Comparison of ENCODE assay signal across 11 mouse cellular contexts in genomic region chr2:34744476-34744875, GRCm38 (mm10).
"Had no signal": no experiment of that assay in that cellular context is flagged by ENCODE, and none has a peak within 500 bp of the region (broad histone marks: within the 10 kb centered on the region; RNA-seq: fewer than 3 reads in every experiment).

No protein-coding gene starts in this region.

- DNase-seq: kidney, adult 18-20 months; kidney, postnatal 10 days; lung, adult 2 months; lung, postnatal 10 days; right cerebral cortex, postnatal 14 days had no signal

- H3K36me3 ChIP-seq: midbrain, embryonic 15.5 days; stomach, embryonic 15.5 days had no signal

- H3K4me3 ChIP-seq: limb, embryonic 12.5 days; megakaryocyte, embryonic 14.5 days; midbrain, embryonic 15.5 days; stomach, embryonic 15.5 days had no signal

- ATAC-seq: midbrain, embryonic 15.5 days had no signal

- H3K27me3 ChIP-seq: limb, embryonic 12.5 days; megakaryocyte, embryonic 14.5 days; midbrain, embryonic 15.5 days; stomach, embryonic 15.5 days had no signal

- H3K4me1 ChIP-seq: limb, embryonic 12.5 days; midbrain, embryonic 15.5 days had no signal

- H3K27ac ChIP-seq: limb, embryonic 12.5 days; liver, embryonic 14.5 days; macrophage; midbrain, embryonic 15.5 days; stomach, embryonic 15.5 days had no signal
